Mouse (Mus musculus): ENCODE results near the gene Terf2ip. TPM values are rescaled to one million over a fixed set of nuclear protein-coding genes. Genes with fewer than 3 reads are reported as not detected.

The Terf2ip gene
- 16.3 TPM for polyA plus RNA-seq (2017; shearing (Covaris generic))

GRCm38 (mm10) chr8:112010997-112011815 lies at the start of gene Terf2ip, which contains the start of gene Kars:
Terf2ip (plus strand) TSS chr8:112011398.
Kars (minus strand) TSS chr8:112011323.

DNA sequence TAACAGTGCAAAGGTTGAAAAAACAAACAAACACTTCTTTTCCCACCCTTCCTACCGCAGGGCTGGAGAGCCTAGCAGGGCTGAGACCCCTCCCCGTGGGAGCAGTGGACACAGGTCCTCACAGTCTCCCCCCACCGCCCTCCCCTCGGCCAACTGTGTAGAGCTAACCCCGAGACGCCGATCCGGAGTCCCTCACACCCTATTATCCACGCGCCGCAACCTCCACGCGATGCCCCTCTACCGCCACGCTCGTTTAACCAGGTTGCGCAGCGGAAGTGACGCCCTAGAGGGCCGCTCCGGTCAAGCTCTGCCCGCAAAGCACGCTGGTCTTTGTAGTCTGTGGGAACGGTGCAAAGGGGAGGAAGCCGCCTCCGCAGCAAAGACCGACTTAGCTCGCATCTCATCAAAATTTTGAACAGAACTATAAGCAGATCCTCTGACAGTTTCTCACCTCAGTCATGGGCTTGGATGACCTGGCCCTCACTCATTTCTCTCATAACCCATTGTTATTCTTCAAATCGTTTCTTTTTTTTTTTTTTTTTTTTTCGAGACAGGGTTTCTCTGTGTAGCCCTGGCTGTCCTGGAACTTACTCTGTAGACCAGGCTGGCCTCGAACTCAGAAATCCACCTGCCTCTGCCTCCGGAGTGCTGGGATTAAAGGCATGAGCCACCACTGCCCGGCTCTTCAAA lies 19.0 kb upstream of the Terf2ip start, which contains the start of gene Adat1:
TSS of gene Adat1 (minus strand) at position 290 of the 690 bp plus-strand sequence.

DNA sequence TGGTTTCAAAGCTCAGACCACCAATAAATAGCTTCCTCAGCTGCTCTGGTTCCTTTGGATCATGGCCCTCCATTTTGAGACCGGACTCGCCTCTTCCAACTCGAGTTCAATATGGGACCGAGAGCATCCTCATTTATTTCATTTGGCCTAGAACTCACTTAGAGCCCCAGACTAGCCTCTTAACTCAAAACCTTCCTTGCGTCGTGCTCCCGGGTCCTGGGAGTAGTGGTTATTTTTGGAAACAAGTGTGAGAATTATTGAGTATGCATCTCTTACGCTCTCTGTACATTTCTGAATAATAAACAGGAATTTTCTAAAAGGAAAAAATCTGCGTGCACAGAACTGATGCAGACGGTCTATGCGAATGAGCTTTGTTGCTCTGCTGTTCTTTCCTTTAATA lies 3.7 kb downstream of the Terf2ip start, which contains the start of gene Gm6793:
TSS of gene Gm6793 (minus strand) at position 101 of the 400 bp plus-strand sequence.

Other genes with a start within 250 kb of the Terf2ip start
- gene Cfdp1, start 157.1 kb upstream of the Terf2ip start, polyA plus RNA-seq (2017; shearing (Covaris generic)), result 53.4 TPM
- gene Tmem170, start 134.6 kb upstream of the Terf2ip start, polyA plus RNA-seq (2017; shearing (Covaris generic)), result 1.4 TPM
- not detected for gene Chst5, start 101.0 kb upstream of the Terf2ip start, polyA plus RNA-seq (2017; shearing (Covaris generic))
- gene Tmem231, start 77.5 kb upstream of the Terf2ip start, polyA plus RNA-seq (2017; shearing (Covaris generic)), result 1.0 TPM
- gene Gabarapl2, start 70.7 kb upstream of the Terf2ip start, polyA plus RNA-seq (2017; shearing (Covaris generic)), result 279 TPM
- 4.3 TPM for gene Adat1, start 19.1 kb upstream of the Terf2ip start, polyA plus RNA-seq (2017; shearing (Covaris generic))
- 73.6 TPM for gene Kars, start 75 bp upstream of the Terf2ip start, polyA plus RNA-seq (2017; shearing (Covaris generic))
- 1.5 TPM for gene Gm6793, start 3.6 kb downstream of the Terf2ip start, polyA plus RNA-seq (2017; shearing (Covaris generic))